Mouse (Mus musculus) intestine, postnatal 0 days (tissue): ENCODE results near the gene Csrnp3. TPM values are rescaled to one million over a fixed set of nuclear protein-coding genes. Genes with fewer than 3 reads are reported as not detected.

ENCODE experiments used
- ATAC-seq: fragments of 200-750 bp; cut with Nextera tagmentation; 2 replicates; pipeline ENCODE4 v1.8.0; 2017; ENCODE audit warnings: mild to moderate bottlenecking, moderate TSS enrichment, moderate library complexity
- H3K27ac ChIP-seq: fragments of 300-500 bp; sonication (generic); 2 replicates; pipeline ENCODE4 v1.5.1; 2014; ENCODE audit warnings: mild to moderate bottlenecking, low read depth, low read length, moderate library complexity
- H3K27me3 ChIP-seq: fragments of 300-500 bp; sonication (generic); replicated peaks from 2 replicates; pipeline ENCODE4 v1.6.1; 2014; ENCODE audit warnings: low read length, mixed read lengths; ENCODE audit not compliant: control insufficient read depth, insufficient read depth
- H3K36me3 ChIP-seq: fragments of 300-500 bp; sonication (generic); 2 replicates; pipeline ENCODE4 v1.6.1; 2014; ENCODE audit warnings: mild to moderate bottlenecking, moderate library complexity; ENCODE audit not compliant: control insufficient read depth, insufficient read depth
- H3K4me1 ChIP-seq: fragments of 300-500 bp; sonication (generic); replicated peaks from 2 replicates; pipeline ENCODE4 v1.6.1; 2014; ENCODE audit warnings: antibody characterized with exemption, low read length, mixed read lengths; ENCODE audit not compliant: control insufficient read depth, insufficient read depth
- H3K4me2 ChIP-seq: fragments of 300-500 bp; sonication (generic); replicated peaks from 2 replicates; pipeline ENCODE4 v1.6.1; 2014; ENCODE audit warnings: low read depth, mild to moderate bottlenecking, moderate library complexity
- H3K4me3 ChIP-seq: fragments of 300-500 bp; sonication (generic); 2 replicates; pipeline ENCODE4 v1.5.1; 2014; ENCODE audit warnings: low read depth, low read length
- H3K9ac ChIP-seq: fragments of 300-500 bp; sonication (generic); 2 replicates; pipeline ENCODE4 v1.6.1; 2014; ENCODE audit warnings: mild to moderate bottlenecking, low read depth, low read length
- H3K9me3 ChIP-seq: fragments of 300-500 bp; sonication (generic); 2 replicates; pipeline ENCODE4 v1.6.1; 2016; ENCODE audit warnings: mixed run types; ENCODE audit not compliant: control insufficient read depth
- CTCF ChIP-seq: sonication (generic); IDR thresholded peaks from 2 replicates; pipeline ENCODE4 v1.5.1; 2016; ENCODE audit warnings: low read depth, mild to moderate bottlenecking, control low read depth, antibody characterized with exemption, moderate library complexity
- WGBS: fragments of 180-500 bp; shearing (Covaris S2); extraction: QIAGEN DNeasy Blood & Tissue Kit; methylation state at CpG from one replicate; pipeline ENCODE4 v1.1.7; 2014; 5-methylcytosine and 5-hydroxymethylcytosine counted together
- polyA plus RNA-seq: library from polyadenylated mRNA; unstranded; fragments of >200 nt; fragmentation: Nextera tagmentation; extraction: Ambion mirVana; gene quantifications from 2 replicates; pipeline ENCODE4 v1.2.1, GENCODE M21; 2015

Csrnp3 gene
- polyA plus RNA-seq, 1 experiment from 2014 or later: 0.76 TPM

DNA sequence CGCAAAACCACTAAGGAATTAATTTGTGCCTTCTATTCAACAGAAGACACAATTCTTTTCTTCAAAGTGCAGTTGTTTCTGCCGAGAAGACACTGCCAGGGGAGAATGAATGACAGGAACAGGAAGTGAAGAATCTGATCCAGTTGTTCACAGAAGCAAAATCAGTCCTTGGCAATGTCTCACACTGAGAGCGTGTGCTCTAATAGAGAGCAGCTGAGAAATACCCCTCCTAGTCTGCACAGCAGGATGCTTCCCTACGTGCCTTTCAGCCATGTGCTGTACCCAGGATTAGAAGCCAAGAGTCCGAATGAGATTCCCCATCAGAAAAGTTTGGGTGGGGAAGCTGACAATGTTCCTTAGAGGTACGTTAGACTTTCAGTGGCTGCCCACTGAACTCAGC, 223.9 kb downstream of the Csrnp3 start:
- no peak for TF ChIP-seq CTCF
- Histone ChIP-seq H3K4me1 (no peaks in the 10 kb centered on the region), H3K9me3 (no peaks in the 10 kb centered on the region), H3K36me3 (no peaks in the 10 kb centered on the region), H3K4me2 (no peak overlapping the region), H3K9ac (no peak overlapping the region), H3K27me3 (no peaks in the 10 kb centered on the region), H3K27ac (no peak overlapping the region), H3K4me3 (no peak overlapping the region)
- 47% methylated on average over 6 of the region's 6 CpGs for WGBS
- ATAC-seq: no peak

DNA sequence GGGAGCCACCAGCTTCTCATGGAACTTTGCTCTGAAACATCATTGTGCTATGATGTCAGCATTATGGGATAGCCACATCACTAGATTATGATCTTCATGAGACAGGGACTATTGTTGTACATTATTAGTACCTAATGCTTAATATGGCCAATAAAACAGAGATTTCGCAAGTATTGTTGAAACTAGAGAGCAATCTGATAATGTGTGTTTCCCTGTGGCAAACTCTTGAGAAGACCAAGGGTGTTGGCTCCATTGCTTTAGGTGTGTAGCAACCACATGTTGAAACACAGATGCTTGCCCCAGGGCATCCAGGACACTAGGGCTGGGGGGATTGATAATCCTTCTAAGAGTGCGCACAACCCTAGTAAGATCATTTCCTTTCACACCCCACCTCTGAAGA, 235.2 kb downstream of the Csrnp3 start:
- H3K4me1 ChIP-seq: no peaks in the 10 kb centered on the region
- H3K4me2 ChIP-seq: no peak overlapping the region
- 83% methylated on average over 2 of the region's 2 CpGs for WGBS
- TF ChIP-seq CTCF: no peak
- no peak for ATAC-seq
- no peak overlapping the region for H3K4me3 ChIP-seq
- H3K27me3 ChIP-seq: no peaks in the 10 kb centered on the region
- no peak overlapping the region for H3K9ac ChIP-seq
- H3K9me3 ChIP-seq: no peaks in the 10 kb centered on the region
- H3K27ac ChIP-seq: no peak overlapping the region
- H3K36me3 ChIP-seq: no peaks in the 10 kb centered on the region; the same call in 1 of the 2 replicates

Other genes starting within 250 kb of the Csrnp3 start
- 0.69 and 1.3 TPM in 2 replicates for gene Scn2a, start 225.0 kb upstream of the Csrnp3 start, polyA plus RNA-seq